In genomic region chr6:124592186-124592700, GRCm38 (mm10) we compare ENCODE assay signal across 18 mouse cellular contexts. TPM values are rescaled to one million over a fixed set of nuclear protein-coding genes. Genes with fewer than 3 reads are reported as not detected.
DNase-seq lines count a peak whose midpoint lies in the region; ATAC-seq and TF ChIP-seq lines count a peak whose summit lies in the region.
"Had no signal": no experiment of that assay in that cellular context is flagged by ENCODE, and none has a peak within 500 bp of the region (broad histone marks: within the 10 kb centered on the region; RNA-seq: fewer than 3 reads in every experiment).

No protein-coding gene starts in this region.

- no peak overlapping the region for H3K4me2 ChIP-seq in hindbrain, postnatal 0 days (ENCODE audit: low read depth, low read length)
- no peak overlapping the region for H3K4me2 ChIP-seq in hindbrain, embryonic 11.5 days (replicated peaks; ENCODE audit: low read depth, low read length)
- H3K4me2 ChIP-seq: embryonic facial prominence, embryonic 15.5 days; heart, embryonic 13.5 days; liver, embryonic 15.5 days had no signal

- no peaks in the 10 kb centered on the region for H3K27me3 ChIP-seq in hindbrain, postnatal 0 days (ENCODE audit: insufficient read depth, low read length)
- H3K27me3 ChIP-seq in hindbrain, embryonic 11.5 days (ENCODE audit: control insufficient read depth, insufficient read depth, low read length), result no peaks in the 10 kb centered on the region
- H3K27me3 ChIP-seq: embryonic facial prominence, embryonic 15.5 days; heart, embryonic 13.5 days; liver, embryonic 15.5 days; megakaryocyte, embryonic 14.5 days had no signal

- no peaks in the 10 kb centered on the region for H3K36me3 ChIP-seq in hindbrain, postnatal 0 days (ENCODE audit: insufficient read depth, low read length)
- H3K36me3 ChIP-seq in hindbrain, embryonic 11.5 days (ENCODE audit: control insufficient read depth, insufficient read depth, low read length), result no peaks in the 10 kb centered on the region
- H3K36me3 ChIP-seq: embryonic facial prominence, embryonic 15.5 days; heart, embryonic 13.5 days; liver, embryonic 15.5 days had no signal

- peak; percentile 9; the same call in 1 of the 2 replicates for TF ChIP-seq CTCF in hindbrain, postnatal 0 days (IDR thresholded peaks at IDR 0.05; ENCODE audit: low read depth)

- no peak overlapping the region for H3K27ac ChIP-seq in hindbrain, postnatal 0 days
- no peak overlapping the region for H3K27ac ChIP-seq in hindbrain, embryonic 11.5 days (ENCODE audit: low read depth, low read length)
- H3K27ac ChIP-seq: embryonic facial prominence, embryonic 15.5 days; heart, embryonic 13.5 days; liver, embryonic 15.5 days had no signal

- H3K9ac ChIP-seq in hindbrain, postnatal 0 days (replicated peaks; ENCODE audit: low read length), result no peak overlapping the region
- no peak overlapping the region for H3K9ac ChIP-seq in hindbrain, embryonic 11.5 days (ENCODE audit: low read depth, low read length)
- H3K9ac ChIP-seq: embryonic facial prominence, embryonic 15.5 days; heart, embryonic 13.5 days; liver, embryonic 15.5 days had no signal

- H3K4me3 ChIP-seq in hindbrain, postnatal 0 days (ENCODE audit: low read length), result no peak overlapping the region
- H3K4me3 ChIP-seq in hindbrain, embryonic 11.5 days (ENCODE audit: low read depth, low read length), result no peak overlapping the region
- H3K4me3 ChIP-seq: embryonic facial prominence, embryonic 15.5 days; heart, embryonic 13.5 days; liver, embryonic 15.5 days; megakaryocyte, embryonic 14.5 days; myocyte had no signal

- DNase-seq in cerebellum, adult 18-20 months, result peak; percentile 15
- no peak for DNase-seq in cerebellum, adult 11 months
- peak; percentile 14 for DNase-seq in hindbrain, postnatal 0 days (ENCODE audit: low spot score)
- DNase-seq in hindbrain, embryonic 11.5 days (ENCODE audit: low spot score), result no peak
- DNase-seq in testis, postnatal 10 days (ENCODE audit: low spot score), result peak; percentile 57
- no peak for DNase-seq in testis, postnatal 14 days (ENCODE audit: low spot score)
- DNase-seq in urinary bladder, postnatal 4 days (ENCODE audit: low spot score in 2 of 2), result no peak

- ATAC-seq in hindbrain, postnatal 0 days, result no peak
- no peak for ATAC-seq in hindbrain, embryonic 11.5 days (ENCODE audit: low FRiP score)
- ATAC-seq in granulocyte monocyte progenitor cell, adult 5-6 weeks (replicated peaks; ENCODE audit: poor library complexity, severe bottlenecking), result no peak

- no peaks in the 10 kb centered on the region for H3K9me3 ChIP-seq in hindbrain, postnatal 0 days (ENCODE audit: low read length)
- H3K9me3 ChIP-seq in hindbrain, embryonic 11.5 days (ENCODE audit: control insufficient read depth, low read length), result no peaks in the 10 kb centered on the region
- H3K9me3 ChIP-seq: embryonic facial prominence, embryonic 15.5 days; liver, embryonic 15.5 days; megakaryocyte, embryonic 14.5 days had no signal

- WGBS in hindbrain, postnatal 0 days, result 63% methylated on average over 4 of the region's 4 CpGs
- WGBS in hindbrain, embryonic 11.5 days, result 86% methylated on average over 4 of the region's 4 CpGs

- no peaks in the 10 kb centered on the region for H3K4me1 ChIP-seq in hindbrain, postnatal 0 days (ENCODE audit: insufficient read depth, low read length)
- no peaks in the 10 kb centered on the region for H3K4me1 ChIP-seq in hindbrain, embryonic 11.5 days (replicated peaks; ENCODE audit: control insufficient read depth, insufficient read depth, low read length)
- H3K4me1 ChIP-seq: embryonic facial prominence, embryonic 15.5 days; heart, embryonic 13.5 days; liver, embryonic 15.5 days had no signal

RNA-seq across cellular contexts. Expression of gene C1rb, which starts 22.1 kb away (rescaled TPM):
- total RNA-seq in hindbrain, postnatal 0 days (2014; rRNA removed), result not detected in 2 replicates
- 0.09 TPM in 1 of 2 replicates, not detected in the other for polyA plus RNA-seq in hindbrain, postnatal 0 days (2015; fragmentation: Nextera tagmentation; extraction: Ambion mirVana)
- polyA plus RNA-seq in hindbrain, embryonic 11.5 days (2014; fragmentation: Nextera tagmentation; extraction: Ambion mirVana), result not detected in 2 replicates
- not detected in 2 replicates for total RNA-seq in granulocyte monocyte progenitor cell, adult 5-6 weeks (2014; fragmentation: Nextera tagmentation)
- total RNA-seq in granulocyte monocyte progenitor cell, adult 5-6 weeks (2017), result not detected in 2 replicates
- total RNA-seq: common myeloid progenitor, adult 5-6 weeks; ES-E14 had no signal
- polyA plus RNA-seq: embryonic facial prominence, embryonic 15.5 days; frontal cortex, adult 2 months; heart, embryonic 13.5 days; intestine, embryonic 14.5 days; liver, embryonic 15.5 days; small intestine, adult 2 months had no signal

RNA-seq across cellular contexts. Expression of gene C1s2, which starts 43.6 kb away (rescaled TPM):
- total RNA-seq in hindbrain, postnatal 0 days (2014; rRNA removed), result not detected in 2 replicates
- 0.13 and 0.18 TPM in 2 replicates for polyA plus RNA-seq in hindbrain, postnatal 0 days (2015; fragmentation: Nextera tagmentation; extraction: Ambion mirVana)
- polyA plus RNA-seq in hindbrain, embryonic 11.5 days (2014; fragmentation: Nextera tagmentation; extraction: Ambion mirVana), result 0.10 TPM in 1 of 2 replicates, not detected in the other
- total RNA-seq in granulocyte monocyte progenitor cell, adult 5-6 weeks (2014; fragmentation: Nextera tagmentation), result not detected in 2 replicates
- total RNA-seq in granulocyte monocyte progenitor cell, adult 5-6 weeks (2017), result not detected in 2 replicates
- polyA plus RNA-seq: heart, embryonic 13.5 days; intestine, embryonic 14.5 days; liver, embryonic 15.5 days; small intestine, adult 2 months had no signal

RNA-seq across cellular contexts. Expression of gene C1s1, which starts 50.1 kb away (rescaled TPM):
- total RNA-seq in hindbrain, postnatal 0 days (2014; rRNA removed), result 0.89 and 4.7 TPM in 2 replicates
- 0.49 and 1.2 TPM in 2 replicates for polyA plus RNA-seq in hindbrain, postnatal 0 days (2015; fragmentation: Nextera tagmentation; extraction: Ambion mirVana)
- polyA plus RNA-seq in hindbrain, embryonic 11.5 days (2014; fragmentation: Nextera tagmentation; extraction: Ambion mirVana), result 0.29 and 0.86 TPM in 2 replicates
- not detected in 2 replicates for total RNA-seq in granulocyte monocyte progenitor cell, adult 5-6 weeks (2014; fragmentation: Nextera tagmentation)
- 0.13 TPM in 1 of 2 replicates, not detected in the other for total RNA-seq in granulocyte monocyte progenitor cell, adult 5-6 weeks (2017)
- total RNA-seq: common myeloid progenitor, adult 5-6 weeks had no signal

Comparison
In these comparisons a context has a peak if more than half of its experiments do, and no peak if none do; other contexts are left out.
1. DNase-seq: peak in cerebellum, adult 18-20 months (2 of 2), hindbrain, postnatal 0 days (single experiment) and testis, postnatal 10 days (single experiment); none in cerebellum, adult 11 months (single experiment), hindbrain, embryonic 11.5 days (single experiment), testis, postnatal 14 days (single experiment) and urinary bladder, postnatal 4 days (0 of 2).